ENCODE assay signal across 30 mouse cellular contexts in genomic region chr19:16280231-16280630, GRCm38 (mm10).
"Had no signal": no experiment of that assay in that cellular context is flagged by ENCODE, and none has a peak within 500 bp of the region (broad histone marks: within the 10 kb centered on the region; RNA-seq: fewer than 3 reads in every experiment).

No protein-coding gene starts in this region.

- H3K27ac ChIP-seq: left cerebral cortex, adult 2 months; limb, embryonic 10.5 days; limb, embryonic 12.5 days; limb, embryonic 13.5 days; limb, embryonic 15.5 days; liver, embryonic 12.5 days; liver, embryonic 13.5 days; liver, embryonic 14.5 days; liver, embryonic 15.5 days; lung, embryonic 15.5 days; macrophage; midbrain, embryonic 10.5 days; midbrain, embryonic 12.5 days; midbrain, embryonic 13.5 days; neural tube, embryonic 12.5 days had no signal

- DNase-seq: left cerebral cortex, postnatal 4 days; liver, embryonic 13.5 days; liver, postnatal 0 days; lung, adult 18-20 months; lung, adult 2 months; lung, embryonic 14.5 days; lung, postnatal 10 days; lung, postnatal 14 days; lung, postnatal 36 days; lung, postnatal 4 days; midbrain, embryonic 14.5 days had no signal

- H3K9me3 ChIP-seq: limb, embryonic 10.5 days; limb, embryonic 12.5 days; limb, embryonic 13.5 days; limb, embryonic 15.5 days; liver, embryonic 12.5 days; liver, embryonic 13.5 days; liver, embryonic 15.5 days; lung, embryonic 15.5 days; megakaryocyte, embryonic 14.5 days; midbrain, embryonic 10.5 days; midbrain, embryonic 12.5 days; midbrain, embryonic 13.5 days; midbrain, embryonic 15.5 days; neural tube, embryonic 12.5 days had no signal

- H3K9ac ChIP-seq: limb, embryonic 12.5 days; limb, embryonic 13.5 days; limb, embryonic 15.5 days; liver, embryonic 12.5 days; liver, embryonic 13.5 days; liver, embryonic 14.5 days; liver, embryonic 15.5 days; liver, postnatal 0 days; lung, embryonic 14.5 days; lung, embryonic 15.5 days; midbrain, embryonic 12.5 days; midbrain, embryonic 13.5 days; midbrain, embryonic 15.5 days; neural tube, embryonic 12.5 days had no signal

- ATAC-seq: liver, embryonic 12.5 days; liver, postnatal 0 days; lung, postnatal 0 days; midbrain, embryonic 15.5 days had no signal

- H3K36me3 ChIP-seq: limb, embryonic 15.5 days; liver, embryonic 13.5 days; liver, embryonic 15.5 days; lung, embryonic 15.5 days; midbrain, embryonic 12.5 days; midbrain, embryonic 15.5 days had no signal

- H3K4me2 ChIP-seq: limb, embryonic 12.5 days; limb, embryonic 13.5 days; limb, embryonic 15.5 days; liver, embryonic 11.5 days; liver, embryonic 12.5 days; liver, embryonic 13.5 days; liver, embryonic 15.5 days; lung, embryonic 14.5 days; lung, embryonic 15.5 days; midbrain, embryonic 12.5 days; midbrain, embryonic 13.5 days; midbrain, embryonic 15.5 days; neural tube, embryonic 12.5 days had no signal

- H3K27me3 ChIP-seq: limb, embryonic 12.5 days; limb, embryonic 13.5 days; limb, embryonic 15.5 days; liver, embryonic 12.5 days; liver, embryonic 13.5 days; liver, embryonic 15.5 days; lung, embryonic 15.5 days; megakaryocyte, embryonic 14.5 days; midbrain, embryonic 12.5 days; midbrain, embryonic 13.5 days; midbrain, embryonic 15.5 days; neural tube, embryonic 12.5 days had no signal

- H3K4me1 ChIP-seq: limb, embryonic 10.5 days; limb, embryonic 12.5 days; limb, embryonic 15.5 days; midbrain, embryonic 10.5 days; neural tube, embryonic 12.5 days had no signal

- H3K4me3 ChIP-seq: left cerebral cortex, adult 2 months; limb, embryonic 10.5 days; limb, embryonic 12.5 days; limb, embryonic 13.5 days; limb, embryonic 15.5 days; liver, embryonic 12.5 days; liver, embryonic 13.5 days; liver, embryonic 15.5 days; lung, embryonic 15.5 days; midbrain, embryonic 10.5 days; midbrain, embryonic 12.5 days; midbrain, embryonic 13.5 days; midbrain, embryonic 15.5 days; myocyte; neural tube, embryonic 12.5 days had no signal
